Comparison of ENCODE assay signal across 8 mouse cellular contexts in genomic region chr8:70600473-70601270, GRCm38 (mm10). TPM values are rescaled to one million over a fixed set of nuclear protein-coding genes. Genes with fewer than 3 reads are reported as not detected.
DNase-seq lines count a peak whose midpoint lies in the region; ATAC-seq and TF ChIP-seq lines count a peak whose summit lies in the region.

No protein-coding gene starts in this region.

- TF ChIP-seq CTCF in cortical plate, adult 2 months (IDR thresholded peaks at IDR 0.05; ENCODE audit: extremely low read depth, insufficient read depth, low read length), result no peak

- no peak overlapping the region for H3K4me3 ChIP-seq in cortical plate, adult 2 months (ENCODE audit: insufficient read depth, low read length)
- H3K4me3 ChIP-seq in midbrain, embryonic 13.5 days (replicated peaks), result peak overlapping the region; percentile 22

- peaks cover 20% of the 10 kb centered on the region for H3K27me3 ChIP-seq in midbrain, embryonic 13.5 days

- no peak for TF ChIP-seq POLR2A in cortical plate, adult 2 months (IDR thresholded peaks at IDR 0.05; ENCODE audit: extremely low read depth, insufficient read depth, low read length)

- peak; percentile 20 for DNase-seq in cerebellum, adult 11 months
- no peak for DNase-seq in cerebellum, adult 8-10 months
- DNase-seq in heart, postnatal 10 days, result peak; percentile 61 to 71
- DNase-seq in kidney, postnatal 36 days, result peak; percentile 53 to 76
- no peak for DNase-seq in left cerebral cortex, adult 11 months (ENCODE audit: low spot score)

- 0 out of 2 replicates have a peak, but pooled peaks cover 3% of the 10 kb centered on the region for H3K4me1 ChIP-seq in cortical plate, adult 2 months (ENCODE audit: control insufficient read depth, insufficient read depth, low read length)
- peaks cover 85% of the 10 kb centered on the region for H3K4me1 ChIP-seq in midbrain, embryonic 13.5 days (replicated peaks)

- peak overlapping the region; percentile 51 for H3K4me2 ChIP-seq in midbrain, embryonic 13.5 days (replicated peaks)

- intact Hi-C loops in heart, postnatal 10 days (cut with DNase I), result no loop called here

- WGBS in midbrain, embryonic 13.5 days, result 9% methylated on average over 10 of the region's 10 CpGs

- peak; percentile 28 for ATAC-seq in midbrain, embryonic 13.5 days
- no peak for ATAC-seq in erythroid progenitor cell, adult 5-6 weeks (replicated peaks; ENCODE audit: low FRiP score, poor library complexity, severe bottlenecking)

- peak overlapping the region; percentile 85 for H3K27ac ChIP-seq in cortical plate, adult 2 months (ENCODE audit: insufficient read depth, low read length)
- H3K27ac ChIP-seq in midbrain, embryonic 13.5 days, result peak overlapping the region; percentile 96

- H3K36me3 ChIP-seq in midbrain, embryonic 13.5 days, result peaks cover 34% of the 10 kb centered on the region

- no peaks in the 10 kb centered on the region for H3K9me3 ChIP-seq in midbrain, embryonic 13.5 days

- peak overlapping the region; percentile 57 for H3K9ac ChIP-seq in midbrain, embryonic 13.5 days (replicated peaks)

RNA-seq across cellular contexts. Expression of gene Isyna1, which starts 6.5 kb away (rescaled TPM):
- 71.1 and 77.2 TPM in 2 replicates for polyA plus RNA-seq in cortical plate, adult 2 months (2012; rRNA removed)
- total RNA-seq in heart, postnatal 10 days (2021), result 10 to 100 TPM; 25.8 to 29.6 TPM
- 119 and 133 TPM in 2 replicates for polyA plus RNA-seq in midbrain, embryonic 13.5 days (2015; fragmentation: Nextera tagmentation; extraction: Ambion mirVana)
- 5.8 and 15.9 TPM in 2 replicates for total RNA-seq in erythroid progenitor cell, adult 5-6 weeks (2015; ENCODE audit: low replicate concordance)
- total RNA-seq in erythroid progenitor cell, adult 5-6 weeks (2017; ENCODE audit: low replicate concordance), result 2.5 and 8.0 TPM in 2 replicates

RNA-seq across cellular contexts. Expression of gene Ssbp4, which starts 8.0 kb away (rescaled TPM):
- polyA plus RNA-seq in cortical plate, adult 2 months (2012; rRNA removed), result 241 and 249 TPM in 2 replicates
- total RNA-seq in heart, postnatal 10 days (2021), result 10 to 100 TPM; 54.7 to 55.6 TPM
- 123 and 129 TPM in 2 replicates for polyA plus RNA-seq in midbrain, embryonic 13.5 days (2015; fragmentation: Nextera tagmentation; extraction: Ambion mirVana)
- 9.0 and 13.0 TPM in 2 replicates for total RNA-seq in erythroid progenitor cell, adult 5-6 weeks (2015; ENCODE audit: low replicate concordance)
- total RNA-seq in erythroid progenitor cell, adult 5-6 weeks (2017; ENCODE audit: low replicate concordance), result 18.1 and 30.6 TPM in 2 replicates

RNA-seq across cellular contexts. Expression of gene Lrrc25, which starts 15.3 kb away (rescaled TPM):
- polyA plus RNA-seq in cortical plate, adult 2 months (2012; rRNA removed), result 1.0 and 1.4 TPM in 2 replicates
- total RNA-seq in heart, postnatal 10 days (2021), result 1 to 10 TPM; 1.1 to 1.6 TPM
- polyA plus RNA-seq in midbrain, embryonic 13.5 days (2015; fragmentation: Nextera tagmentation; extraction: Ambion mirVana), result 1.1 and 1.2 TPM in 2 replicates
- total RNA-seq in erythroid progenitor cell, adult 5-6 weeks (2015; ENCODE audit: low replicate concordance), result 2.5 and 11.7 TPM in 2 replicates
- 2.3 and 3.5 TPM in 2 replicates for total RNA-seq in erythroid progenitor cell, adult 5-6 weeks (2017; ENCODE audit: low replicate concordance)

RNA-seq across cellular contexts. Expression of gene Gdf15, which starts 31.6 kb away (rescaled TPM):
- 0.09 and 0.19 TPM in 2 replicates for polyA plus RNA-seq in cortical plate, adult 2 months (2012; rRNA removed)
- total RNA-seq in heart, postnatal 10 days (2021), result 1 to 10 TPM in 1 of 2 experiments, under 1 TPM in 1; 0.86 to 1.1 TPM
- polyA plus RNA-seq in midbrain, embryonic 13.5 days (2015; fragmentation: Nextera tagmentation; extraction: Ambion mirVana), result 0.30 TPM in 1 of 2 replicates, not detected in the other
- not detected in 2 replicates for total RNA-seq in erythroid progenitor cell, adult 5-6 weeks (2015; ENCODE audit: low replicate concordance)
- total RNA-seq in erythroid progenitor cell, adult 5-6 weeks (2017; ENCODE audit: low replicate concordance), result not detected in 2 replicates

RNA-seq across cellular contexts. Expression of gene Pgpep1, which starts 59.5 kb away (rescaled TPM):
- polyA plus RNA-seq in cortical plate, adult 2 months (2012; rRNA removed), result 18.1 and 19.7 TPM in 2 replicates
- 10 to 100 TPM; 39.6 to 42.9 TPM for total RNA-seq in heart, postnatal 10 days (2021)
- 87.5 and 99.4 TPM in 2 replicates for polyA plus RNA-seq in midbrain, embryonic 13.5 days (2015; fragmentation: Nextera tagmentation; extraction: Ambion mirVana)
- total RNA-seq in erythroid progenitor cell, adult 5-6 weeks (2015; ENCODE audit: low replicate concordance), result 0.36 and 6.3 TPM in 2 replicates
- total RNA-seq in erythroid progenitor cell, adult 5-6 weeks (2017; ENCODE audit: low replicate concordance), result under 0.01 and 3.0 TPM in 2 replicates

Comparison
In these comparisons a context has a peak if more than half of its experiments do, and no peak if none do; other contexts are left out.
1. DNase-seq: peak in cerebellum, adult 11 months (single experiment), heart, postnatal 10 days (2 of 2) and kidney, postnatal 36 days (2 of 2); none in cerebellum, adult 8-10 months (single experiment) and left cerebral cortex, adult 11 months (single experiment).